Mouse (Mus musculus) embryonic fibroblast, embryonic 13.5 days (primary cell): Measurements from ENCODE around the gene H13.

Experiments
- CTCF ChIP-seq: IDR thresholded peaks from 2 replicates; pipeline ENCODE4 v1.5.1; 2011; ENCODE audit warnings: mild to moderate bottlenecking, control low read depth, low read length, moderate library complexity, borderline replicate concordance; ENCODE audit not compliant: insufficient read depth
- POLR2A ChIP-seq: IDR thresholded peaks from 2 replicates; pipeline ENCODE4 v1.6.1; 2011; ENCODE audit warnings: low read depth, mild to moderate bottlenecking, control low read depth, low read length, moderate library complexity

GRCm38 (mm10) chr2:152739031-152739841 is 70.0 kb downstream of the H13 start:
- TF ChIP-seq CTCF, result no peak
- peak; percentile 57 for TF ChIP-seq POLR2A
